Mouse (Mus musculus): ENCODE data around the gene Relt.

Gene Relt

GRCm38 (mm10) chr7:100845026-100845400 lies 18.2 kb downstream of the Relt start:
- DNase-seq (ENCODE audit: low spot score in 2 of 2) = no peak

GRCm38 (mm10) chr7:100844385-100845025 lies 18.7 kb downstream of the Relt start:
- peak in 1 of 2 experiments; percentile 38 for DNase-seq (ENCODE audit: low spot score in 2 of 2)

GRCm38 (mm10) chr7:100843866-100844265 lies 19.4 kb downstream of the Relt start:
- no peak for DNase-seq (ENCODE audit: low spot score in 2 of 2)

GRCm38 (mm10) chr7:100842175-100842574 lies 21.1 kb downstream of the Relt start:
- DNase-seq (ENCODE audit: low spot score in 2 of 2) = no peak

GRCm38 (mm10) chr7:100841608-100842007 lies 21.6 kb downstream of the Relt start:
- DNase-seq (ENCODE audit: low spot score in 2 of 2) = no peak

GRCm38 (mm10) chr7:100840906-100841305 lies 22.3 kb downstream of the Relt start:
- no peak for DNase-seq (ENCODE audit: low spot score in 2 of 2)

- no peak for DNase-seq (ENCODE audit: low spot score in 2 of 2)
Measured at GRCm38 (mm10) chr7:100839632-100840402, 23.4 kb downstream of the Relt start.

GRCm38 (mm10) chr7:100837701-100838100 lies 25.5 kb downstream of the Relt start:
- DNase-seq (ENCODE audit: low spot score in 2 of 2) = no peak

- no peak for DNase-seq (ENCODE audit: low spot score in 2 of 2)
Measured at GRCm38 (mm10) chr7:100836657-100837056, 26.6 kb downstream of the Relt start.

- no peak for DNase-seq (ENCODE audit: low spot score in 2 of 2)
Measured at GRCm38 (mm10) chr7:100835711-100836110, 27.5 kb downstream of the Relt start.

GRCm38 (mm10) chr7:100835168-100835567 lies 28.1 kb downstream of the Relt start:
- DNase-seq (ENCODE audit: low spot score in 2 of 2) = no peak

- DNase-seq (ENCODE audit: low spot score in 2 of 2) = no peak
Measured at GRCm38 (mm10) chr7:100833859-100834258, 29.4 kb downstream of the Relt start.

- DNase-seq (ENCODE audit: low spot score in 2 of 2) = no peak
Measured at GRCm38 (mm10) chr7:100828549-100828948, 34.7 kb downstream of the Relt start.

- no peak for DNase-seq (ENCODE audit: low spot score in 2 of 2)
Measured at GRCm38 (mm10) chr7:100824661-100825060, 38.6 kb downstream of the Relt start.

GRCm38 (mm10) chr7:100818401-100819064 lies 44.7 kb downstream of the Relt start:
- DNase-seq (ENCODE audit: low spot score in 2 of 2) = peak in 1 of 2 experiments; percentile 68

- DNase-seq (ENCODE audit: low spot score in 2 of 2) = no peak
Measured at GRCm38 (mm10) chr7:100817442-100817760, 45.8 kb downstream of the Relt start.

GRCm38 (mm10) chr7:100816759-100817441 lies 46.3 kb downstream of the Relt start:
- peak; percentile 82 to 87 for DNase-seq (ENCODE audit: low spot score in 2 of 2)

- DNase-seq (ENCODE audit: low spot score in 2 of 2) = no peak
Measured at GRCm38 (mm10) chr7:100815900-100816570, 47.2 kb downstream of the Relt start.

GRCm38 (mm10) chr7:100812641-100813040 lies 50.6 kb downstream of the Relt start:
- DNase-seq (ENCODE audit: low spot score in 2 of 2) = no peak

GRCm38 (mm10) chr7:100811912-100812311 lies 51.3 kb downstream of the Relt start:
- DNase-seq (ENCODE audit: low spot score in 2 of 2) = peak in 1 of 2 experiments; percentile 45

- no peak for DNase-seq (ENCODE audit: low spot score in 2 of 2)
Measured at GRCm38 (mm10) chr7:100805391-100805790, 57.9 kb downstream of the Relt start.

- DNase-seq (ENCODE audit: low spot score in 2 of 2) = no peak
Measured at GRCm38 (mm10) chr7:100798810-100799209, 64.4 kb downstream of the Relt start.

Data from right cerebral cortex, postnatal 10 days (tissue).